Mouse (Mus musculus) neural tube, embryonic 13.5 days (tissue): ENCODE data around the gene Armh4. TPM values are rescaled to one million over a fixed set of nuclear protein-coding genes. Genes with fewer than 3 reads are reported as not detected.
"Not testable (repeated sequence)": the region's sequence is repeated elsewhere in the genome, so short reads cannot be mapped to it uniquely, and the experiment has no call there.

Experiments
- ATAC-seq: fragments of 200-750 bp; cut with Nextera tagmentation; 2 replicates; pipeline ENCODE4 v1.8.0; 2017; ENCODE audit warnings: low read depth, mild to moderate bottlenecking, moderate TSS enrichment, moderate library complexity
- H3K27ac ChIP-seq: fragments of 300-500 bp; sonication (generic); replicated peaks from 2 replicates; pipeline ENCODE4 v1.5.1; 2015; ENCODE audit warnings: moderate library complexity, mild to moderate bottlenecking, inconsistent platforms
- H3K27me3 ChIP-seq: fragments of 300-500 bp; sonication (generic); 2 replicates; pipeline ENCODE4 v1.6.1; 2015; ENCODE audit warnings: mild to moderate bottlenecking, inconsistent platforms
- H3K36me3 ChIP-seq: fragments of 300-500 bp; sonication (generic); 2 replicates; pipeline ENCODE4 v1.6.1; 2015; ENCODE audit warnings: mild to moderate bottlenecking, inconsistent platforms
- H3K4me1 ChIP-seq: fragments of 300-500 bp; sonication (generic); replicated peaks from 2 replicates; pipeline ENCODE4 v1.6.1; 2015; ENCODE audit warnings: inconsistent platforms
- H3K4me2 ChIP-seq: fragments of 300-500 bp; sonication (generic); 2 replicates; pipeline ENCODE4 v1.6.1; 2015; ENCODE audit warnings: inconsistent platforms, mild to moderate bottlenecking, moderate library complexity
- H3K4me3 ChIP-seq: fragments of 300-500 bp; sonication (generic); 2 replicates; pipeline ENCODE4 v1.5.1; 2015; ENCODE audit warnings: mild to moderate bottlenecking, inconsistent platforms
- H3K9ac ChIP-seq: fragments of 300-500 bp; sonication (generic); 2 replicates; pipeline ENCODE4 v1.6.1; 2015; ENCODE audit warnings: moderate library complexity, mild to moderate bottlenecking, inconsistent platforms
- H3K9me3 ChIP-seq: fragments of 300-500 bp; sonication (generic); 2 replicates; pipeline ENCODE4 v1.6.1; 2016; ENCODE audit warnings: inconsistent platforms
- WGBS: fragments of 180-500 bp; shearing (Covaris S2); methylation state at CpG from one replicate; pipeline ENCODE4 v1.1.7; 2015; 5-methylcytosine and 5-hydroxymethylcytosine counted together
- polyA plus RNA-seq: library from polyadenylated mRNA; unstranded; fragments of >200 nt; fragmentation: Nextera tagmentation; extraction: Ambion mirVana; gene quantifications from 2 replicates; pipeline ENCODE4 v1.2.1, GENCODE M21; 2015

The Armh4 gene
- 56.6 and 64.2 TPM in 2 replicates for polyA plus RNA-seq

GRCm38 (mm10) chr14:49782715-49783531, at the start of gene Armh4:
Gene Armh4, minus strand, starts transcription at chr14:49783383.
- peak; percentile 100 for ATAC-seq
- Histone ChIP-seq H3K27ac (peak within 1 kb of the TSS; percentile 86), H3K4me3 (peak within 1 kb of the TSS; percentile 62), H3K4me1 (peaks cover 22% of the 10 kb centered on the region), H3K9me3 (no peaks in the 10 kb centered on the region), H3K36me3 (no peaks in the 10 kb centered on the region), H3K9ac (peak within 1 kb of the TSS; percentile 82), H3K27me3 (no peaks in the 10 kb centered on the region), H3K4me2 (peak within 1 kb of the TSS; percentile 69)
- WGBS: 1% methylated on average over 24 of the region's 24 CpGs

- Histone ChIP-seq H3K9ac (0 out of 2 replicates have a peak overlapping the region, but pooled peaks have one; percentile 38), H3K4me1 (peaks cover 8% of the 10 kb centered on the region; the same call in 1 of the 2 replicates), H3K36me3 (no peaks in the 10 kb centered on the region), H3K4me3 (peak overlapping the region; percentile 30), H3K27ac (no peak overlapping the region), H3K9me3 (0 out of 2 replicates have a peak, but pooled peaks cover 2% of the 10 kb centered on the region), H3K27me3 (no peaks in the 10 kb centered on the region), H3K4me2 (peak overlapping the region; percentile 54)
- peak; percentile 83; the same call in 1 of the 2 replicates for ATAC-seq
- 10% methylated on average over 17 of the region's 17 CpGs for WGBS
These were observed 46.3 kb upstream of the Armh4 start for GRCm38 (mm10) chr14:49829192-49830171.

- H3K9ac ChIP-seq, H3K4me3 ChIP-seq, H3K27me3 ChIP-seq, H3K9me3 ChIP-seq, H3K27ac ChIP-seq, H3K4me1 ChIP-seq, H3K4me2 ChIP-seq, ATAC-seq, H3K36me3 ChIP-seq: not testable (repeated sequence)
- 84% methylated on average over 8 of the region's 8 CpGs for WGBS
These were observed 36.7 kb upstream of the Armh4 start for GRCm38 (mm10) chr14:49819721-49820440.

- 87% methylated on average over 6 of the region's 6 CpGs for WGBS
- H3K27ac ChIP-seq, H3K9ac ChIP-seq, ATAC-seq, H3K36me3 ChIP-seq, H3K4me1 ChIP-seq, H3K9me3 ChIP-seq, H3K4me3 ChIP-seq, H3K4me2 ChIP-seq, H3K27me3 ChIP-seq: not testable (repeated sequence)
These were observed 35.6 kb upstream of the Armh4 start for GRCm38 (mm10) chr14:49818713-49819208.

- H3K36me3 ChIP-seq, ATAC-seq, H3K27ac ChIP-seq, H3K27me3 ChIP-seq, H3K4me3 ChIP-seq, H3K9me3 ChIP-seq, H3K4me2 ChIP-seq, H3K9ac ChIP-seq, H3K4me1 ChIP-seq: not testable (repeated sequence)
- WGBS: 89% methylated on average over 9 of the region's 9 CpGs
These were observed 29.8 kb upstream of the Armh4 start for GRCm38 (mm10) chr14:49812966-49813365.

GRCm38 (mm10) chr14:49805051-49805450, 21.9 kb upstream of the Armh4 start:
- not testable (repeated sequence) for H3K27ac ChIP-seq, H3K4me3 ChIP-seq, H3K9ac ChIP-seq, H3K27me3 ChIP-seq, H3K36me3 ChIP-seq, H3K4me1 ChIP-seq, ATAC-seq, H3K4me2 ChIP-seq, H3K9me3 ChIP-seq

GRCm38 (mm10) chr14:49801444-49801843, 18.3 kb upstream of the Armh4 start:
- H3K27me3 ChIP-seq: no peaks in the 10 kb centered on the region
- WGBS: 11% methylated on average over 4 of the region's 4 CpGs
- no peaks in the 10 kb centered on the region for H3K36me3 ChIP-seq
- no peak overlapping the region for H3K4me3 ChIP-seq
- peak; percentile 50; the same call in 1 of the 2 replicates for ATAC-seq
- H3K4me1 ChIP-seq: no peaks in the 10 kb centered on the region
- no peak overlapping the region for H3K27ac ChIP-seq
- H3K4me2 ChIP-seq: no peak overlapping the region
- no peak overlapping the region for H3K9ac ChIP-seq
- H3K9me3 ChIP-seq: no peaks in the 10 kb centered on the region

- WGBS: 90% methylated on average over 4 of the region's 4 CpGs
These were observed 10.8 kb upstream of the Armh4 start for GRCm38 (mm10) chr14:49793948-49794347.

GRCm38 (mm10) chr14:49790542-49790941, 7.4 kb upstream of the Armh4 start:
- Histone ChIP-seq H3K27me3 (no peaks in the 10 kb centered on the region), H3K27ac (no peak overlapping the region), H3K4me2 (no peak overlapping the region), H3K4me3 (no peak overlapping the region), H3K4me1 (no peaks in the 10 kb centered on the region), H3K9ac (no peak overlapping the region), H3K9me3 (no peaks in the 10 kb centered on the region), H3K36me3 (no peaks in the 10 kb centered on the region)
- no peak for ATAC-seq
- WGBS: 88% methylated on average over 4 of the region's 4 CpGs

More at GRCm38 (mm10) chr14:49793948-49794347, 10.8 kb upstream of the Armh4 start:
- no peaks in the 10 kb centered on the region for H3K36me3 ChIP-seq
- no peak overlapping the region for H3K4me2 ChIP-seq
- no peak overlapping the region for H3K9ac ChIP-seq
- no peak for ATAC-seq
- H3K4me1 ChIP-seq: no peaks in the 10 kb centered on the region
- H3K27ac ChIP-seq: no peak overlapping the region
- no peaks in the 10 kb centered on the region for H3K27me3 ChIP-seq
- H3K9me3 ChIP-seq: no peaks in the 10 kb centered on the region
- H3K4me3 ChIP-seq: no peak overlapping the region

- 56% methylated on average over 2 of the region's 2 CpGs for WGBS
These were observed 2.6 kb upstream of the Armh4 start for GRCm38 (mm10) chr14:49785793-49786192.

GRCm38 (mm10) chr14:49783866-49784265, 683 bp upstream of the Armh4 start:
- Histone ChIP-seq H3K27ac (no peak overlapping the region), H3K4me2 (peak overlapping the region; percentile 69), H3K9ac (no peak overlapping the region), H3K9me3 (no peaks in the 10 kb centered on the region), H3K4me3 (peak overlapping the region; percentile 62; the same call in 1 of the 2 replicates), H3K4me1 (peaks cover 22% of the 10 kb centered on the region), H3K36me3 (no peaks in the 10 kb centered on the region), H3K27me3 (no peaks in the 10 kb centered on the region)
- 84% methylated on average over 4 of the region's 4 CpGs for WGBS
- no peak for ATAC-seq

More at GRCm38 (mm10) chr14:49785793-49786192, 2.6 kb upstream of the Armh4 start:
- Histone ChIP-seq H3K9ac (no peak overlapping the region), H3K4me3 (no peak overlapping the region), H3K4me2 (no peak overlapping the region), H3K36me3 (no peaks in the 10 kb centered on the region), H3K27me3 (no peaks in the 10 kb centered on the region), H3K27ac (no peak overlapping the region), H3K4me1 (peaks cover 16% of the 10 kb centered on the region), H3K9me3 (no peaks in the 10 kb centered on the region)
- ATAC-seq: no peak
